Mouse (Mus musculus): ENCODE measurements around the gene Rhbdd1.

GRCm38 (mm10) chr1:82287776-82288325, 28.4 kb upstream of the Rhbdd1 start:
- TF ChIP-seq CTCF (IDR thresholded peaks at IDR 0.05; ENCODE audit: insufficient read depth, low read depth, low read length): no peak
- no peak for TF ChIP-seq POLR2A (IDR thresholded peaks at IDR 0.05; ENCODE audit: insufficient read depth, low read depth, low read length)
